Mouse (Mus musculus) stomach, postnatal 0 days (tissue): ENCODE data around the gene Uhrf1. TPM values are rescaled to one million over a fixed set of nuclear protein-coding genes. Genes with fewer than 3 reads are reported as not detected.

Experiments
- ATAC-seq: fragments of 200-750 bp; cut with Nextera tagmentation; 2 replicates; pipeline ENCODE4 v1.8.0; 2017; ENCODE audit not compliant: low FRiP score, low TSS enrichment
- DNase-seq: peaks from one replicate; pipeline ENCODE4 v3.0.0-alpha.2; 2016; ENCODE audit warnings: low spot score
- H3K27ac ChIP-seq: fragments of 300-500 bp; sonication (generic); replicated peaks from 2 replicates; pipeline ENCODE4 v1.5.1; 2014; ENCODE audit warnings: mild to moderate bottlenecking, control low read depth
- H3K27me3 ChIP-seq: fragments of 300-500 bp; sonication (generic); 2 replicates; pipeline ENCODE4 v1.6.1; 2014; ENCODE audit warnings: low read length; ENCODE audit not compliant: control insufficient read depth, insufficient read depth
- H3K36me3 ChIP-seq: fragments of 300-500 bp; sonication (generic); 2 replicates; pipeline ENCODE4 v1.6.1; 2014; ENCODE audit warnings: low read length, mixed read lengths; ENCODE audit not compliant: control insufficient read depth, insufficient read depth
- H3K4me1 ChIP-seq: fragments of 300-500 bp; sonication (generic); replicated peaks from 2 replicates; pipeline ENCODE4 v1.6.1; 2014; ENCODE audit warnings: antibody characterized with exemption; ENCODE audit not compliant: control insufficient read depth, insufficient read depth
- H3K4me2 ChIP-seq: fragments of 300-500 bp; sonication (generic); replicated peaks from 2 replicates; pipeline ENCODE4 v1.6.1; 2014; ENCODE audit warnings: low read depth, mild to moderate bottlenecking, control low read depth, moderate library complexity
- H3K4me3 ChIP-seq: fragments of 300-500 bp; sonication (generic); 2 replicates; pipeline ENCODE4 v1.5.1; 2014; ENCODE audit warnings: low read depth, low read length, control low read depth
- H3K9ac ChIP-seq: fragments of 300-500 bp; sonication (generic); 2 replicates; pipeline ENCODE4 v1.6.1; 2014; ENCODE audit warnings: mild to moderate bottlenecking, low read length, control low read depth, mixed read lengths
- H3K9me3 ChIP-seq: fragments of 300-500 bp; sonication (generic); 2 replicates; pipeline ENCODE4 v1.6.1; 2016; ENCODE audit warnings: low read length; ENCODE audit not compliant: control insufficient read depth
- CTCF ChIP-seq: IDR thresholded peaks from 2 replicates; pipeline ENCODE4 v1.5.1; 2016; ENCODE audit warnings: antibody characterized with exemption, low read depth, mild to moderate bottlenecking, moderate library complexity
- EP300 ChIP-seq: optimal IDR thresholded peaks from 2 replicates; pipeline ENCODE3; 2016; ENCODE audit warnings: antibody characterized with exemption
- WGBS: fragments of 180-500 bp; shearing (Covaris S2); extraction: QIAGEN DNeasy Blood & Tissue Kit; methylation state at CpG from one replicate; pipeline ENCODE4 v1.1.7; 2014; 5-methylcytosine and 5-hydroxymethylcytosine counted together
- polyA plus RNA-seq: library from polyadenylated mRNA; unstranded; fragments of >200 nt; fragmentation: Nextera tagmentation; extraction: Ambion mirVana; gene quantifications from 2 replicates; pipeline ENCODE4 v1.2.1, GENCODE M21; 2015

Uhrf1 gene
- polyA plus RNA-seq, 1 experiment from 2014 or later, result 18.4 TPM

DNA sequence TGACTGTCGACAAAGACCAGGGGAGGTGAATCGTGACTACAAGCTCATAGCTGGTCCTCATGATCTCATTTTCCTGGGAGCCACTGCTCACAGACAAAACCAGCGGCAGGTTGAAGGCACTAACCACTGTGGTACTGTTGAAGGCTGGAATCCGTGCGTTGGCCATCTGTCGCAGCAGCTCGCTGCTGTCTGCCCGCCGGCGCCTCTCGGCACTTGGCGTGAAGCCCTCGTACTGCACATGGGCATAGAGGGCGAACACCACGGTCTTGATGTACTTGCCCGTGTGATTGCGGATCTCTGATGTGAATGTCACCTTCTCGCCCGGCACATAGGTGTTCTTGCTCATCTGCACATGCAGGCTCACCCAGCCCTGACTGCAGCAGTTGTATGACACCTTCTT is 8.9 kb upstream of the Uhrf1 start:
- no peaks in the 10 kb centered on the region for H3K9me3 ChIP-seq
- no peaks in the 10 kb centered on the region for H3K36me3 ChIP-seq
- no peak overlapping the region for H3K27ac ChIP-seq
- H3K9ac ChIP-seq, result no peak overlapping the region
- H3K4me3 ChIP-seq, result no peak overlapping the region
- H3K27me3 ChIP-seq, result no peaks in the 10 kb centered on the region
- H3K4me1 ChIP-seq, result 0 out of 2 replicates have a peak, but pooled peaks cover 2% of the 10 kb centered on the region
- ATAC-seq, result no peak
- no peak overlapping the region for H3K4me2 ChIP-seq
- no peak for DNase-seq
- 87% methylated on average over 19 of the region's 19 CpGs for WGBS
- TF ChIP-seq EP300 (no peak), CTCF (no peak)

DNA sequence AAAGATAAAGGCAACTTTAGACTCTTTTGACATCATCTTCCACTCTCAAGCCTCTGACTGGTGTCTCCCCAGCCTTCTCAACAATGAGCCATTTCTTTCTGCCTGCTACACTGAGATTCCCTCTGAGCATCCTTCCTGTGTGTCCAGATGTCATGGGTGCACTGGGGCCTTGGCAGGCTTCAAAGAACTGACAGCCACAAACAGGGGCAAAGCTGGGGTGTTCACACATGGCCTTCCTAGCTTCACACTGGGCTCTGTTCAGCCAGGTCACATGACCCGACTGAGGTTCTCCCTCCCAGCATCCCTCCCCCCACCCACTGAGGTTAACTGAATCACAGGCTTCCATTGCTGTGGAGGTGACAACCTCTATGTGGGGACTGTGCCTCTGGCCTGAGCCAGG is 6.9 kb upstream of the Uhrf1 start:
- ATAC-seq (no peak), DNase-seq (no peak)
- 57% methylated on average over 1 of the region's 1 CpGs for WGBS
- no peaks in the 10 kb centered on the region for H3K27me3 ChIP-seq
- H3K36me3 ChIP-seq, result no peaks in the 10 kb centered on the region
- 0 out of 2 replicates have a peak, but pooled peaks cover 2% of the 10 kb centered on the region for H3K4me1 ChIP-seq
- no peak overlapping the region for H3K27ac ChIP-seq
- H3K4me2 ChIP-seq, result no peak overlapping the region
- H3K9ac ChIP-seq, result no peak overlapping the region
- TF ChIP-seq EP300 (no peak), CTCF (no peak)
- H3K9me3 ChIP-seq, result no peaks in the 10 kb centered on the region
- H3K4me3 ChIP-seq, result no peak overlapping the region

DNA sequence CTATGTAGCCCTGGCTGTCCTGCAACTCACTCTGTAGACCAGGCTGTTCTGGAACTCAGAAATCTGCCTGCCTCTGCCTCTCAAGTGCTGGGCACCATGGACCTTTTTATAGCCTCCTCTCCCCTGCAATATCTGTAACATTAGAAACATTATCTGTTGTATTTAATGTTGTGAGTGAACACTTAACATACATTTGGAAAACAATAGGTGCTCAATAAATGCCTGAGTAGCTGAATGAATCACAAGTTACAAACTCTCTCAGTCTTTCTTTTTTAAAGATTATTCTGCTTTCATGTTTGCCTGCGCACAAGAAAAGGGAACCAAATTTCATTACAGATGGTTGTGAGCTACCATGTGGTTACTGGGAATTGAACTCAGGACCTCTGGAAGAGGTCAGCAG is 4.9 kb upstream of the Uhrf1 start:
- ATAC-seq (no peak), DNase-seq (no peak)
- Histone ChIP-seq H3K9ac (no peak overlapping the region), H3K4me3 (no peak overlapping the region), H3K4me1 (no peaks in the 10 kb centered on the region), H3K4me2 (no peak overlapping the region), H3K27me3 (no peaks in the 10 kb centered on the region), H3K36me3 (no peaks in the 10 kb centered on the region), H3K9me3 (no peaks in the 10 kb centered on the region), H3K27ac (no peak overlapping the region)
- TF ChIP-seq CTCF (no peak), EP300 (no peak)
- 100% methylated on average over 1 of the region's 1 CpGs for WGBS

DNA sequence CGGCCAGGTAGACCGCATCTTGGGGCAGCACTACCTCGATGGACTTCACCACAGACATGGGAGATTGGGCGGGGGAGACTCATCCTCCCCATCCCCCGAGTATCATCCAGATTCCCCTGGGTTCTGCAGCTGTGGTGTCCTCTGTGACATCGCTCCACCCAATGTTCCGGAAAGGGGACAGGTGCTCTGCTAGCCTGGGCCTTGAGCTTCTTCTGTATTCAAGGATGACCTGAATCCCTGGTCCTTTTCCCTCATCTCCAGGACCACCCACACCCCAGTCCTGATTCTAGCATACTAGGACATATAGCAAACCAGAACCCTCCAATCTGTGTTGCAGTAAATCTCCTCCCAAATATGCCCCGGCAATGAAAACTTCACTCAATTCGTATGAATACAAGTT is 2.9 kb upstream of the Uhrf1 start, which contains the start of gene Arrdc5:
Gene Arrdc5 (minus strand): TSS at position 101 of the 400 bp plus-strand sequence.
- Histone ChIP-seq H3K9ac (no peak within 1 kb of the TSS), H3K27ac (no peak within 1 kb of the TSS), H3K27me3 (no peaks in the 10 kb centered on the region), H3K4me1 (peaks cover 1% of the 10 kb centered on the region; the same call in 1 of the 2 replicates), H3K36me3 (no peaks in the 10 kb centered on the region), H3K4me2 (no peak within 1 kb of the TSS), H3K4me3 (no peak within 1 kb of the TSS), H3K9me3 (no peaks in the 10 kb centered on the region)
- ATAC-seq (no peak), DNase-seq (no peak)
- 94% methylated on average over 9 of the region's 9 CpGs for WGBS
- TF ChIP-seq CTCF, result no peak

DNA sequence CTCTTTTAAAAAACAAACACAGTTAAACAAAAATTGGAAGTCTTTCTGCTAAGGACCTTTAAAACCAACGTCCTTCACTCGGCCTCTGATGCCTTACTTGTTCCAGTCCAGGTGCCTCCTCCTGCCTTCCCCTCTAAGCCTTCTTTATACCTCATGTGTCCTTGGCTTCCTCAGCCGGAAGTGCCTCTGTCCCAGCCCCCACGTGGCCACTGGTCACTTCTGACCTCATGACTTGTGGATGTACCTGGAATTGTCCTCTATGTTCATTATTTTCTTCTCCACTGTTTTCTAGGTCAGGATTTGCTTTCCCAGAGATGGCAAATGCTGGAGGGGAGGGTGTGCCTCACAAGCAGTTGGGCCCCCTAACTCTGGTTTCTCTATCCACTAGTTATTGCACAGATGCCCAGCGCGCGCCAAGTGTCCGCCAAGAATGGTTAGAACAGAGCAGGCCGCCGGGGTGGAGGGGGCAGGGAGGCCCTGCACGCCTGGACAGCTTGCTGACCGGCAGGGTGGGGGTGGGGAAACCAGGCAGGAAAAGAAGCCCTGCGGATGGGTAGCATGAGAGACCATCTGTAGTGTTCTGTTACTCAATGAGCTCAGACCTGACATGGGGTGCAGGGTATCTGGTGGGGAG is 641 bp upstream of the Uhrf1 start:
- Histone ChIP-seq H3K4me1 (peaks cover 5% of the 10 kb centered on the region; the same call in 1 of the 2 replicates), H3K27ac (peak overlapping the region; percentile 58), H3K36me3 (no peaks in the 10 kb centered on the region), H3K27me3 (no peaks in the 10 kb centered on the region), H3K4me2 (peak overlapping the region; percentile 97), H3K9ac (no peak overlapping the region), H3K4me3 (no peak overlapping the region), H3K9me3 (no peaks in the 10 kb centered on the region)
- peak; percentile 18 for ATAC-seq
- TF ChIP-seq EP300, result no peak
- no peak for TF ChIP-seq CTCF
- 37% methylated on average over 13 of the region's 13 CpGs for WGBS
- DNase-seq, result peak; percentile 31

DNA sequence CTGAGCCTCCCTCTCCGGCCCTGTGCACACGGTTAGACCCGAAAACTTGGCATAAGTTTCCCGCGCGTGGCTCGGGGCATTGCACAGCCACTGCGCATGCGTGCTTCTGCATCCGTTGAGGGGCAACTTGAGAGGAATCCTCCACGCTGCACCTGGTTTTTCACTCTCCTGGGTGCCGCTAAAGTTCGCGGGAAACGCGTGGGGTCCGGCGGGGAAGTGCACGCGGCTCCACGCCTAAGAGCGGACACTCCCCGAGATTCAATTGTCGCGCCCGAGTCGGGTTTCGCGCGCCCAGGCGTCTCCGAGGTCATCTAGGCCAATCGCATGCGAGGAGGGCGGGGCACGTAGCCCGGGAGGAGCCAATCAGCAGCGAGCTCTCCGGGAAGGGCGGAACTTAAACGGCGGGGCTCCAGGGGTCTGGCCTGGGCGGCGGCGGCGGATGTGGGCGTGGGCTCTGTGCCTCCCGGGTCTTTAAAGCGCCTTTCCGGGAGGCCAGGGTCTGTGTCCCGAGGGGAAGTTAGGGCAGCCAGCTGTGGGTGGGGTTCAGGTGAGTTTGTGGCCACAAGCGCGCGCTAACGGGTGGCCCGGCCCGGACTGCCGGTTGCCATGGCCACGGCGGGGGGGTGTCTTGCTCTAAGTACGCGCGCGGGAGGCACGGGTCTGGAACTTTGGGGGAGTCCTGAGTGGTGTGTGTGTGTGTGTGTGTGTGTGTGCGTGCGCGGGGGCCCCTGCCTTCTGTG is 896 bp downstream of the Uhrf1 start:
- no peak for TF ChIP-seq CTCF
- TF ChIP-seq EP300, result no peak
- DNase-seq (peak; percentile 97), ATAC-seq (peak; percentile 90)
- Histone ChIP-seq H3K4me1 (peaks cover 5% of the 10 kb centered on the region; the same call in 1 of the 2 replicates), H3K27me3 (no peaks in the 10 kb centered on the region), H3K4me3 (peak overlapping the region; percentile 70), H3K9me3 (no peaks in the 10 kb centered on the region), H3K9ac (peak overlapping the region; percentile 70), H3K27ac (peak overlapping the region; percentile 83), H3K36me3 (no peaks in the 10 kb centered on the region), H3K4me2 (peak overlapping the region; percentile 97)
- WGBS, result under 1% methylated on average over 68 of the region's 68 CpGs
